Mouse (Mus musculus): Measurements from ENCODE around the gene Gas2l3.

Gene Gas2l3

GRCm38 (mm10) chr10:89442640-89443039 is 1.1 kb downstream of the Gas2l3 start:
- no peak for DNase-seq

- no peak for DNase-seq
Measured at GRCm38 (mm10) chr10:89441961-89442360, 1.8 kb downstream of the Gas2l3 start.

- no peak for DNase-seq
Measured at GRCm38 (mm10) chr10:89439380-89439779, 4.4 kb downstream of the Gas2l3 start.

GRCm38 (mm10) chr10:89437996-89438395 is 5.8 kb downstream of the Gas2l3 start:
- peak; percentile 61 to 68 for DNase-seq

- DNase-seq: no peak
Measured at GRCm38 (mm10) chr10:89437472-89437871, 6.3 kb downstream of the Gas2l3 start.

GRCm38 (mm10) chr10:89435920-89436319 is 7.8 kb downstream of the Gas2l3 start:
- peak; percentile 44 to 64 for DNase-seq

GRCm38 (mm10) chr10:89435413-89435812 is 8.4 kb downstream of the Gas2l3 start:
- no peak for DNase-seq

GRCm38 (mm10) chr10:89434509-89435210 is 9.1 kb downstream of the Gas2l3 start:
- DNase-seq: no peak

GRCm38 (mm10) chr10:89432743-89433142 is 11.0 kb downstream of the Gas2l3 start:
- DNase-seq: no peak

GRCm38 (mm10) chr10:89430751-89431150 is 13.0 kb downstream of the Gas2l3 start:
- no peak for DNase-seq

- no peak for DNase-seq
Measured at GRCm38 (mm10) chr10:89424800-89425393, 18.9 kb downstream of the Gas2l3 start.

GRCm38 (mm10) chr10:89424217-89424616 is 19.6 kb downstream of the Gas2l3 start:
- DNase-seq: no peak

- DNase-seq: no peak
Measured at GRCm38 (mm10) chr10:89423164-89423778, 20.5 kb downstream of the Gas2l3 start.

GRCm38 (mm10) chr10:89422504-89423158 is 21.1 kb downstream of the Gas2l3 start:
- no peak for DNase-seq

- DNase-seq: no peak
Measured at GRCm38 (mm10) chr10:89417966-89418365, 25.8 kb downstream of the Gas2l3 start.

- no peak for DNase-seq
Measured at GRCm38 (mm10) chr10:89415478-89415877, 28.3 kb downstream of the Gas2l3 start.

GRCm38 (mm10) chr10:89407551-89407950 is 36.2 kb downstream of the Gas2l3 start:
- no peak for DNase-seq

GRCm38 (mm10) chr10:89406733-89407484 is 36.9 kb downstream of the Gas2l3 start:
- no peak for DNase-seq

- DNase-seq: no peak
Measured at GRCm38 (mm10) chr10:89404936-89405335, 38.8 kb downstream of the Gas2l3 start.

- peak; percentile 92 to 96 for DNase-seq
Measured at GRCm38 (mm10) chr10:89400674-89401336, 43.0 kb downstream of the Gas2l3 start.

- peak; percentile 87 to 89 for DNase-seq
Measured at GRCm38 (mm10) chr10:89395823-89396222, 47.9 kb downstream of the Gas2l3 start.

GRCm38 (mm10) chr10:89395321-89395720 is 48.4 kb downstream of the Gas2l3 start:
- no peak for DNase-seq

All from cerebellum, postnatal 10 days (tissue).